Mouse (Mus musculus) liver, adult 2 months (tissue): ENCODE data around the gene Araf.

Experiments used
- CTCF ChIP-seq: fragments of 200-500 bp; IDR thresholded peaks from 2 replicates; pipeline ENCODE4 v1.5.1; 2011; ENCODE audit warnings: low read depth, low read length, control low read depth
- POLR2A ChIP-seq: fragments of 200-500 bp; IDR thresholded peaks from 2 replicates; pipeline ENCODE4 v1.6.1; 2011; ENCODE audit warnings: low read length, control low read depth; ENCODE audit not compliant: insufficient read depth; ENCODE audit errors: extremely low read depth

- TF ChIP-seq CTCF (no peak), POLR2A (no peak)
Observed at GRCm38 (mm10) chrX:20847232-20847631, 49.6 kb downstream of the Araf start.
